Mouse (Mus musculus): ENCODE results near the gene Tmem89. TPM values are rescaled to one million over a fixed set of nuclear protein-coding genes. Genes with fewer than 3 reads are reported as not detected.

The Tmem89 gene
- 0.31 TPM in 1 of 2 replicates, not detected in the other for polyA plus RNA-seq (2012; rRNA removed)

DNA sequence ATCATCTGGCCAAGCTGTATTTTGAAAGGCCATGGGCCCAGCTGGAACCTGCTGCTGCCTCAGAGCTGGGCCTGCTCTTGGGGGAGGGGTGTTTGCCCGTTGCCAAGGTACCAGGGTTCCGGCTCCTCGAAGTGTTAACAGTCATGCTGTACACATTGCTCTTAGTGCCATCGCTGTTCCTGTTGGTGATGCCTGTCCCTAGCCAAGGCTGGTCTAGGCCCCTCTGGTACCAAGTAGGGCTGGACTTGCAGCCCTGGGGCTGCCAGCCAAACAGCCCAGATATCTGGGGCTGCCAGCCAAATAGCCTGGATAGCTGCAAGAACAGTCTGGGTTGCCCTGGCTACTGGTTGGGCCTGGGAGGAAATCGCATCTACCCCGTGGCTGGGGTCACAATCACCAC is at the start of gene Tmem89:
Gene Tmem89 (plus strand): TSS at position 129 of the 400 bp plus-strand sequence.

DNA sequence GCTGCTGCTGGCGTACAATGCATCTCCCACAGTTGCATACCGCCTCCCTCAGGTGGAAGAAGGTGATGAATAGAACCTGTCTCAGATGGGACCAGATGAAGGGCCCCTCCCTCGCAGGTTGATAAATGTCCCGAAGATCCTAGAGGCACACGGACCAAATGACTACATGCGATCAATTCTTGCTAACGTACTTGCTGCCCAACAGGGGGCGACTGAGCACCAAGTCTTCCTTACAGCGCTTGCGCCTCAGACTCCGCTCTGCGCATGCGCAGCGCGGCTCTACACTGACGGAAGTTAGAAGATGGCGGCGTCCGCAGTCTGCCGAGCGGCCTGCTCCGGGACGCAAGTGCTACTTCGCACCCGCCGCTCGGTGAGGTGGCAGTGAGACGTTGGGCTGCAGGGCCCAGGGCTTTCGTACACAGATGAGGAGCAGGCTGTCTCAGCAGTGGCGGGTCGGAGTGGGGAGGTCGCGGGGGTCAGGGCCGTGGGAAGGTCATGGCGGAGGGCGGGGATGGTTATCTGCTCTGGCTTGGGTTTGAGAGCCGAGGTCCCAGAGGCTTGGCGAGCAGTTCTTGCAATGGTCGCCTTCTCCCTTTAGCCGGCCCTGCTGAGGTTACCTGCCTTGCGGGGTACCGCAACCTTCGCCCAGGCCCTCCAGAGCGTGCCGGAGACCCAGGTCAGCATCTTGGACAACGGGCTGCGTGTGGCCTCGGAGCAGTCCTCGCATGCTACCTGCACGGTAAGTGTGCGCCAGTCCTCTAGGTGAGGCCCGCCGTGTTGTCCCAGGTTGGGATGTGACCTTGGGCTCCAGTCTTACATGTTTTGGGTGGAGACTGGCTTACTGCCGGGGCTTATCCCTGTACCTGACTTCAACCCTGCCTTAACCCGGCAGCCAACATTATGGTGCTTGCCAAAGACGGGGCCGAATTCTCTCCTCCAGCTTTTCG is 22.3 kb downstream of the Tmem89 start, which contains the start of gene Uqcrc1:
Gene Uqcrc1 (plus strand): TSS at position 216 of the 947 bp plus-strand sequence.

DNA sequence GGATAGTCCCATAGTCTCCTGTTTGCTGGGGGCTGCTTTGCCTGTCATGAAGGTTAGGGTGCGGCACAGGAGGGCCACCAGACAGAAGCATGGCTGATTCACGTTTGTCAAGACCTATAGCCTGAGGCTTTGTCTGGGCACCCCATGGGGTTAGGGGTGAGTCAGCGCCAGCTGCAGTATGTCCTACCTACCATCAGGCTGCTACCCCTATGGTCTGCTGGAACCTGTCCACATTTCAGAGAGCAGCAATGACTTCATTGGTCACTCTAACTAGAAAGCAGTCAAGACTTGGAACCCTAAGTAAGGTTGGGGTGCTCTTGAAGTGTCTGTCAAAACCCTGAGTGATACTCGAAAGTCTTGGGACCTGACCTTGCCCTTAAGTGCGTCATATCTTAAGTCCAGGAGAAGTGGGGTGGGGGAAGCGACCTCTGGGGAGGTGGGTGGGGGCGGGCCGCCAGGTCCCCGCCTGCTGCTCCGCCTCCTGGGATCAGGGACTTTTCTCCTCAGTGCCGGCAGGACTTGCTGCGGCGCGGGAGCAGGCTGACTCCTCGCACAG is 38.7 kb downstream of the Tmem89 start, which contains the start of gene Col7a1:
Gene Col7a1 (plus strand): TSS at position 506 of the 556 bp plus-strand sequence.

Other genes with a start within 250 kb of the Tmem89 start
- gene Prkar2a, start 225.3 kb upstream of the Tmem89 start, polyA plus RNA-seq (2012; rRNA removed) = 19.8 and 24.9 TPM in 2 replicates
- 128 and 140 TPM in 2 replicates for gene Ip6k2, start 130.8 kb upstream of the Tmem89 start, polyA plus RNA-seq (2012; rRNA removed)
- gene Nckipsd, start 106.3 kb upstream of the Tmem89 start, polyA plus RNA-seq (2012; rRNA removed) = 45.7 and 67.4 TPM in 2 replicates
- 0.10 and 0.60 TPM in 2 replicates for gene Celsr3, start 88.3 kb upstream of the Tmem89 start, polyA plus RNA-seq (2012; rRNA removed)
- gene Slc26a6, start 61.3 kb upstream of the Tmem89 start, polyA plus RNA-seq (2012; rRNA removed) = 21.4 and 22.8 TPM in 2 replicates
- gene Uqcrc1, start 22.0 kb downstream of the Tmem89 start, polyA plus RNA-seq (2012; rRNA removed) = 658 and 727 TPM in 2 replicates
- gene Col7a1, start 39.0 kb downstream of the Tmem89 start, polyA plus RNA-seq (2012; rRNA removed) = 19.0 and 20.5 TPM in 2 replicates
- gene Ucn2, start 71.4 kb downstream of the Tmem89 start, polyA plus RNA-seq (2012; rRNA removed) = 0.68 and 1.5 TPM in 2 replicates
- gene Pfkfb4, start 77.2 kb downstream of the Tmem89 start, polyA plus RNA-seq (2012; rRNA removed) = 35.3 and 35.8 TPM in 2 replicates
- gene Shisa5, start 123.9 kb downstream of the Tmem89 start, polyA plus RNA-seq (2012; rRNA removed) = 577 and 1,079 TPM in 2 replicates
- gene Trex1, start 145.1 kb downstream of the Tmem89 start, polyA plus RNA-seq (2012; rRNA removed) = 128 and 138 TPM in 2 replicates
- gene Atrip, start 159.5 kb downstream of the Tmem89 start, polyA plus RNA-seq (2012; rRNA removed) = 43.3 and 45.4 TPM in 2 replicates
- gene Ccdc51, start 167.9 kb downstream of the Tmem89 start, polyA plus RNA-seq (2012; rRNA removed) = 8.3 and 9.5 TPM in 2 replicates
- 5.8 and 7.3 TPM in 2 replicates for gene Tma7, start 168.0 kb downstream of the Tmem89 start, polyA plus RNA-seq (2012; rRNA removed)
- gene Plxnb1, start 180.8 kb downstream of the Tmem89 start, polyA plus RNA-seq (2012; rRNA removed) = 72.4 and 89.8 TPM in 2 replicates
- gene Fbxw21, start 247.4 kb downstream of the Tmem89 start, polyA plus RNA-seq (2012; rRNA removed) = 2.7 and 3.6 TPM in 2 replicates